Mouse (Mus musculus) kidney, embryonic 15.5 days (tissue): ENCODE data around the gene Ank. TPM values are rescaled to one million over a fixed set of nuclear protein-coding genes. Genes with fewer than 3 reads are reported as not detected.

ENCODE experiments used
- microRNA-seq: library from miRNA; unstranded; fragments of <30 nt; microRNA quantifications from one replicate; pipeline ENCODE4, GENCODE M21; 2016
- polyA plus RNA-seq: library from polyadenylated mRNA; unstranded; fragments of >200 nt; fragmentation: Nextera tagmentation; extraction: Ambion mirVana; gene quantifications from 2 replicates; pipeline ENCODE4 v1.2.1, GENCODE M21; 2015

The Ank gene
- polyA plus RNA-seq, 1 experiment from 2014 or later = 8.8 TPM

Small RNA genes within 50 kb of the gene (microRNA-seq; reads per million reads assigned to microRNA genes)
- not detected for gene Mir7117

Other genes starting within 250 kb of the Ank start
- gene Otulin, start 164.0 kb downstream of the Ank start, polyA plus RNA-seq = 29.0 and 32.2 TPM in 2 replicates
- gene Otulinl, start 214.9 kb downstream of the Ank start, polyA plus RNA-seq = 26.5 and 30.5 TPM in 2 replicates